ENCODE assay signal across 8 mouse cellular contexts in the genomic region with DNA sequence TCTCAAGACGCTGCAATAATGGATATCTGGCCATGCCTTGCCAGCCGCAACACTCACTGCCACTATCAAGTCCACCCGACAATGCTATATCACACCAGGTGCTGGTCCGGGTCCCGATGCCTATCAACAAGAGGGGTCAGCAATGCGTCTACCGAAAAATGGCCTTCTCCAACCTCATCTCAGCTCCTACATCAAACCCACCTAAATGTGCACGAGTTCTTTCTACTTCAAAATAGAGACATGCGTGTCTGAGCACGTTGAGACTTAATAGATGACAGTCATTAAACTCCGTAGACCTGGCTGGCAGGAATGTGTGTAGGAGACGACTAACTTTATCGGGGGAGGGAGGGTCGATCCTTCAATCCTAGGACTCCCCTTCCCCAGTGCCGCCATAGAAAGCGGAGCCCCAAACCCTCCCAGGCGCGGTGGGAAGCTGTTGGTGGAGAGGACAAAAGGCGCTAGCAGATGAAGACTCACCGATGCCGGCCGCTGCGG. TPM values are rescaled to one million over a fixed set of nuclear protein-coding genes. Genes with fewer than 3 reads are reported as not detected.
A peak's percentile ranks its signal among the peaks of the same experiment; 100 is the strongest.
DNase-seq lines count a peak whose midpoint lies in the region; ATAC-seq and TF ChIP-seq lines count a peak whose summit lies in the region.

No protein-coding gene starts in this region.

- WGBS in heart, embryonic 12.5 days: under 1% methylated on average over 23 of the region's 23 CpGs
- WGBS in small intestine, adult 2 months: under 1% methylated on average over 23 of the region's 23 CpGs

- no peaks in the 10 kb centered on the region; the same call in 1 of the 2 replicates for H3K36me3 ChIP-seq in heart, embryonic 12.5 days
- H3K36me3 ChIP-seq in small intestine, adult 2 months (ENCODE audit: control insufficient read depth, insufficient read depth, low read length): no peaks in the 10 kb centered on the region

- no peak for TF ChIP-seq CTCF in gastrocnemius, adult 2 months (IDR thresholded peaks at IDR 0.05)
- TF ChIP-seq CTCF in small intestine, adult 2 months (IDR thresholded peaks at IDR 0.05; ENCODE audit: extremely low read depth, insufficient read length, insufficient replicate concordance, low read depth, low read length): no peak

- peak; percentile 22 for DNase-seq in gastrocnemius, adult 2 months
- no peak for DNase-seq in gastrocnemius, adult 18-20 months (ENCODE audit: low spot score)
- DNase-seq in thymus, postnatal 4 days: peak; percentile 25
- no peak for DNase-seq in thymus, postnatal 10 days (ENCODE audit: low spot score in 2 of 2)
- peak; percentile 60 for DNase-seq in liver
- no peak for DNase-seq in c-Kit-positive CD71-positive TER-119-positive erythroid progenitor cells, embryonic 14.5 days (ENCODE audit: low spot score)

- ATAC-seq in heart, embryonic 12.5 days (ENCODE audit: insufficient number of reproducible peaks, low FRiP score): peak; percentile 66

- H3K9me3 ChIP-seq in heart, embryonic 12.5 days (replicated peaks): no peaks in the 10 kb centered on the region

- peak overlapping the region; percentile 94 for H3K27ac ChIP-seq in gastrocnemius, adult 2 months
- peak overlapping the region; percentile 80 for H3K27ac ChIP-seq in heart, embryonic 12.5 days (ENCODE audit: poor library complexity, severe bottlenecking)
- H3K27ac ChIP-seq in small intestine, adult 2 months (ENCODE audit: insufficient read depth, low read depth, low read length): peak overlapping the region; percentile 44

- intact Hi-C loops in gastrocnemius, adult 2 months (cut with DNase I): no loop called here

- peaks cover 19% of the 10 kb centered on the region for H3K4me1 ChIP-seq in heart, embryonic 12.5 days (replicated peaks)
- H3K4me1 ChIP-seq in small intestine, adult 2 months (ENCODE audit: control insufficient read depth, insufficient read depth, insufficient read length, low read length): 0 out of 2 replicates have a peak, but pooled peaks cover 2% of the 10 kb centered on the region

- peak overlapping the region; percentile 71 for H3K4me2 ChIP-seq in heart, embryonic 12.5 days

- peak overlapping the region; percentile 89 for H3K9ac ChIP-seq in heart, embryonic 12.5 days

- H3K4me3 ChIP-seq in gastrocnemius, adult 2 months: peak overlapping the region; percentile 99
- peak overlapping the region; percentile 93 for H3K4me3 ChIP-seq in heart, embryonic 12.5 days
- peak overlapping the region; percentile 94 for H3K4me3 ChIP-seq in small intestine, adult 2 months (ENCODE audit: low read depth, low read length)

- no peaks in the 10 kb centered on the region for H3K27me3 ChIP-seq in heart, embryonic 12.5 days (replicated peaks)
- no peaks in the 10 kb centered on the region for H3K27me3 ChIP-seq in small intestine, adult 2 months (ENCODE audit: control insufficient read depth, insufficient read depth, low read length)

- TF ChIP-seq POLR2A in small intestine, adult 2 months (IDR thresholded peaks at IDR 0.05; ENCODE audit: low read depth, low read length): no peak

RNA-seq across cellular contexts. Expression of gene Ubr1, which starts 0.4 kb away (rescaled TPM):
- 10 to 100 TPM; 28.5 to 29.9 TPM for total RNA-seq in gastrocnemius, adult 2 months (2021)
- 10 to 100 TPM; 25.7 to 26.3 TPM for total RNA-seq in gastrocnemius, adult 18-20 months (2021)
- polyA plus RNA-seq in heart, embryonic 12.5 days (2016; fragmentation: Nextera tagmentation; extraction: Ambion mirVana): 19.6 and 20.9 TPM in 2 replicates
- polyA plus RNA-seq in small intestine, adult 2 months (2012; rRNA removed): 6.1 and 12.1 TPM in 2 replicates

RNA-seq across cellular contexts. Expression of gene Tmem62, which starts 6.7 kb away (rescaled TPM):
- 1 to 10 TPM; 3.0 to 3.3 TPM for total RNA-seq in gastrocnemius, adult 2 months (2021)
- 1 to 10 TPM; 3.0 to 4.2 TPM for total RNA-seq in gastrocnemius, adult 18-20 months (2021)
- polyA plus RNA-seq in heart, embryonic 12.5 days (2016; fragmentation: Nextera tagmentation; extraction: Ambion mirVana): 2.0 and 2.8 TPM in 2 replicates
- polyA plus RNA-seq in small intestine, adult 2 months (2012; rRNA removed): 2.3 and 5.1 TPM in 2 replicates

RNA-seq across cellular contexts. Expression of gene Ccndbp1, which starts 38.1 kb away (rescaled TPM):
- 10 to 100 TPM; 20.9 to 21.1 TPM for total RNA-seq in gastrocnemius, adult 2 months (2021)
- 10 to 100 TPM; 32.8 to 37.9 TPM for total RNA-seq in gastrocnemius, adult 18-20 months (2021)
- polyA plus RNA-seq in heart, embryonic 12.5 days (2016; fragmentation: Nextera tagmentation; extraction: Ambion mirVana): 38.1 and 38.5 TPM in 2 replicates
- 3.8 and 9.8 TPM in 2 replicates for polyA plus RNA-seq in small intestine, adult 2 months (2012; rRNA removed)

Comparison
In these comparisons a context has a peak if more than half of its experiments do, and no peak if none do; other contexts are left out.
1. DNase-seq: peak in gastrocnemius, adult 2 months (single experiment), thymus, postnatal 4 days (single experiment) and liver (single experiment); none in gastrocnemius, adult 18-20 months (single experiment), thymus, postnatal 10 days (0 of 2) and c-Kit-positive CD71-positive TER-119-positive erythroid progenitor cells, embryonic 14.5 days (single experiment).
2. H3K27ac ChIP-seq: peak in every context shown above with its lines; median percentile 94 in gastrocnemius, adult 2 months; 80 in heart, embryonic 12.5 days; 44 in small intestine, adult 2 months.
3. Peak in every context shown above with its lines, with median percentiles within 50 percentile points of each other: H3K4me3 ChIP-seq.